Mouse (Mus musculus) heart, postnatal 0 days (tissue): ENCODE data around the gene Mau2. TPM values are rescaled to one million over a fixed set of nuclear protein-coding genes. Genes with fewer than 3 reads are reported as not detected.
"Not testable (repeated sequence)": the region's sequence is repeated elsewhere in the genome, so short reads cannot be mapped to it uniquely, and the experiment has no call there.

Source experiments
- ATAC-seq: fragments of 200-750 bp; cut with Nextera tagmentation; 2 replicates; pipeline ENCODE4 v1.8.0; 2017; ENCODE audit warnings: low read depth, moderate number of reproducible peaks, moderate library complexity; ENCODE audit not compliant: insufficient read depth
- DNase-seq: peaks from one replicate; pipeline ENCODE4 v3.0.0-alpha.2; 2016; ENCODE audit warnings: low spot score
- H3K27ac ChIP-seq: fragments of 300-500 bp; sonication (generic); 2 replicates; pipeline ENCODE4 v1.5.1; 2014; ENCODE audit warnings: low read depth, mild to moderate bottlenecking
- H3K27me3 ChIP-seq: fragments of 300-500 bp; sonication (generic); 2 replicates; pipeline ENCODE4 v1.6.1; 2014; ENCODE audit warnings: low read length, mixed read lengths; ENCODE audit not compliant: control insufficient read depth, insufficient read depth
- H3K36me3 ChIP-seq: fragments of 300-500 bp; sonication (generic); replicated peaks from 2 replicates; pipeline ENCODE4 v1.6.1; 2014; ENCODE audit warnings: low read length, mixed read lengths; ENCODE audit not compliant: control insufficient read depth, insufficient read depth
- H3K4me1 ChIP-seq: fragments of 300-500 bp; sonication (generic); 2 replicates; pipeline ENCODE4 v1.6.1; 2014; ENCODE audit warnings: antibody characterized with exemption; ENCODE audit not compliant: control insufficient read depth, insufficient read depth
- H3K4me2 ChIP-seq: fragments of 300-500 bp; sonication (generic); 2 replicates; pipeline ENCODE4 v1.6.1; 2014; ENCODE audit warnings: low read depth, mild to moderate bottlenecking, low read length, moderate library complexity
- H3K4me3 ChIP-seq: fragments of 300-500 bp; sonication (generic); 2 replicates; pipeline ENCODE4 v1.5.1; 2014; ENCODE audit warnings: low read depth, low read length
- H3K9ac ChIP-seq: fragments of 300-500 bp; sonication (generic); replicated peaks from 2 replicates; pipeline ENCODE4 v1.6.1; 2014; ENCODE audit warnings: low read depth, low read length, mixed read lengths
- H3K9me3 ChIP-seq: fragments of 300-500 bp; sonication (generic); replicated peaks from 2 replicates; pipeline ENCODE4 v1.6.1; 2016; ENCODE audit warnings: low read length; ENCODE audit not compliant: control insufficient read depth
- CTCF ChIP-seq: IDR thresholded peaks from 2 replicates; pipeline ENCODE4 v1.5.1; 2016; ENCODE audit warnings: antibody characterized with exemption, control low read depth, low read depth
- EP300 ChIP-seq: IDR thresholded peaks from 2 replicates; pipeline ENCODE4 v1.6.1; 2016; ENCODE audit warnings: antibody characterized with exemption, low read depth
- WGBS: fragments of 180-500 bp; shearing (Covaris S2); extraction: QIAGEN DNeasy Blood & Tissue Kit; methylation state at CpG from one replicate; pipeline ENCODE4 v1.1.7; 2014; 5-methylcytosine and 5-hydroxymethylcytosine counted together
- polyA plus RNA-seq: library from polyadenylated mRNA; unstranded; fragments of >200 nt; fragmentation: Nextera tagmentation; extraction: Ambion mirVana; gene quantifications from 2 replicates; pipeline ENCODE4 v1.2.1, GENCODE M21; 2015
- total RNA-seq: library from RNA; depleted of rRNA; stranded (reverse); fragments of >200 nt; gene quantifications from 2 replicates; pipeline ENCODE4 v1.2.3, GENCODE M21; 2014; ENCODE audit warnings: low replicate concordance

The Mau2 gene
- total and polyA plus RNA-seq, 2 experiments from 2014 or later, result 25.6 to 92.3 TPM

DNA sequence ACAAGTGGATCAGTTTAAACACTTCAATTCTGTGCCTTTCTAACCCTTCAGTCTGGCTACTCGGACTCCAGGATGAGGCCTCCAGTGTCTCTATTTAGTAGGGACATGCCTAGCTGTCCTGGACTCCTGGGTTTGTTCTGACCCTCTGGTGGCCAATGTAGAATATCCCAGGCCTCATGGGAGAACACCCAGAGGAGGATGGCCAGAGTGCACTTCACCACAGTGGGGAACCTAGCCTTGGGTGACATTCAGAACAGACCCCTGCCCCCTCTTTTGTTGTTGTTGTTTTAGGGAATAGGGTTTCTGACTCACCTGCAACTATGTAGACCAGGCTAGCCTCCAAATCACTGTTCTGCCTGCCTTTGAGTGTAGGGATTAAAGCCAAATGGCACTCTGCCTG, 27.5 kb downstream of the Mau2 start:
- Histone ChIP-seq H3K9ac (no peak overlapping the region), H3K36me3 (peaks cover 37% of the 10 kb centered on the region), H3K27me3 (no peaks in the 10 kb centered on the region), H3K27ac (no peak overlapping the region), H3K4me1 (no peaks in the 10 kb centered on the region), H3K4me2 (no peak overlapping the region), H3K4me3 (no peak overlapping the region), H3K9me3 (no peaks in the 10 kb centered on the region)
- WGBS, result 60% methylated on average over 1 of the region's 1 CpGs
- TF ChIP-seq EP300 (no peak), CTCF (no peak)
- no peak for ATAC-seq
- no peak for DNase-seq

DNA sequence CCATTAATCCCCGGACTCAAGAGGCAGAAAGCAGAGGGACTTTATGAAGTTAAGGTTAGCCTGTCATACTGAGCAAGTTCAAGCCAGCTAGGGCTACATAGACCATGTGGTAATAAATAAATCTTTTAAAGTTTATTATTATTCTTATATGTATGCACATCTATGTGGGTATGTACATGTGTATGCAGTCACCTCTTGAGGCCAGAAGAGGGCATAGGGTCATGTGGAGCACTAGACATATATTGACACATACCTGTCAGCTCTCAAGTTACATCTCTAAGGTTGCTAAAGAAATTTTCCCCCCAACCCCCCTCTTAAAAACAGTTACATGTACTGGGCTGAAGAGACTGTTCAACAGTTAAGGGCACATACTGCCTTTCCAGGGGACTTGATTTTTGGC, 29.8 kb downstream of the Mau2 start:
- ATAC-seq, result no peak

GRCm38 (mm10) chr8:70012350-70012749, 30.2 kb downstream of the Mau2 start:
- ATAC-seq (no peak), DNase-seq (no peak)
- no peaks in the 10 kb centered on the region for H3K9me3 ChIP-seq
- WGBS, result 62% methylated on average over 3 of the region's 3 CpGs
- no peak overlapping the region for H3K4me3 ChIP-seq
- no peaks in the 10 kb centered on the region for H3K4me1 ChIP-seq
- TF ChIP-seq EP300, result no peak
- no peak for TF ChIP-seq CTCF
- H3K27ac ChIP-seq, result no peak overlapping the region
- peaks cover 10% of the 10 kb centered on the region for H3K36me3 ChIP-seq
- H3K27me3 ChIP-seq, result no peaks in the 10 kb centered on the region
- no peak overlapping the region for H3K9ac ChIP-seq
- H3K4me2 ChIP-seq, result no peak overlapping the region

More for the DNA sequence above, 29.8 kb downstream of the Mau2 start:
- Histone ChIP-seq H3K27me3 (no peaks in the 10 kb centered on the region), H3K27ac (no peak overlapping the region), H3K4me2 (no peak overlapping the region), H3K4me1 (no peaks in the 10 kb centered on the region), H3K4me3 (no peak overlapping the region), H3K9ac (no peak overlapping the region), H3K36me3 (peaks cover 14% of the 10 kb centered on the region), H3K9me3 (no peaks in the 10 kb centered on the region)
- 86% methylated on average over 1 of the region's 1 CpGs for WGBS
- TF ChIP-seq EP300, result no peak
- TF ChIP-seq CTCF, result no peak
- no peak for DNase-seq

GRCm38 (mm10) chr8:70010796-70011195, 31.7 kb downstream of the Mau2 start:
- WGBS, result 90% methylated on average over 14 of the region's 14 CpGs
- not testable (repeated sequence) for H3K27me3 ChIP-seq, H3K4me3 ChIP-seq, H3K4me2 ChIP-seq, DNase-seq, H3K4me1 ChIP-seq, ATAC-seq, H3K9ac ChIP-seq, H3K36me3 ChIP-seq, H3K27ac ChIP-seq, H3K9me3 ChIP-seq

DNA sequence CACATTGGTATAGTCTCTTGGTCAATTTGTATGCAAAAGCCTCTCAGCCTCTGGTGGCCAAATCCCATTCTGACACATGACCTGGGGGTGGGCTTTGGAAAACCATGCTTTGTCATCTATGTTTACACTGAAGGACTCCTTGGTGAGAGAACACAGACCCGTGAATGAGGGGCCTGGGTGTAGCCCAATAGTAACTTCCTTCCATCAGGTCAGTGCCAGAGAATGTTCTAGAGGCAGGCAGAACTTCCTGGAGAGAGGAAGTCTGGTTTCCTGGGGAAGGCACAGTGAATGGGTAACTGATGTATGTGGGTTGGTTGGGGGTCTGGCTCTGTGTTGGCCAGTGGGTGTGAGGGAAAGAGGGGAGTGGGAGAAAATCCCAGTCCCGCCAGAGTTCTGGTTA, 37.4 kb downstream of the Mau2 start:
- Histone ChIP-seq H3K4me3 (no peak overlapping the region), H3K9ac (no peak overlapping the region), H3K4me2 (no peak overlapping the region), H3K4me1 (no peaks in the 10 kb centered on the region), H3K27ac (peak overlapping the region; percentile 50), H3K36me3 (no peaks in the 10 kb centered on the region), H3K9me3 (no peaks in the 10 kb centered on the region), H3K27me3 (no peaks in the 10 kb centered on the region)
- 47% methylated on average over 2 of the region's 2 CpGs for WGBS
- DNase-seq (peak; percentile 61), ATAC-seq (peak; percentile 52)
- TF ChIP-seq EP300 (peak; percentile 59; the same call in 1 of the 2 replicates), CTCF (no peak)

- Histone ChIP-seq H3K4me3 (no peak overlapping the region), H3K36me3 (no peaks in the 10 kb centered on the region), H3K4me2 (no peak overlapping the region), H3K4me1 (no peaks in the 10 kb centered on the region), H3K9ac (no peak overlapping the region), H3K27ac (0 out of 2 replicates have a peak overlapping the region, but pooled peaks have one; percentile 28), H3K27me3 (no peaks in the 10 kb centered on the region), H3K9me3 (no peaks in the 10 kb centered on the region)
- ATAC-seq (no peak), DNase-seq (no peak)
- TF ChIP-seq CTCF, result no peak
- no peak for TF ChIP-seq EP300
These were observed 38.2 kb downstream of the Mau2 start for GRCm38 (mm10) chr8:70004345-70004744.
